ENCODE assay signal across 17 mouse cellular contexts in the genomic region with DNA sequence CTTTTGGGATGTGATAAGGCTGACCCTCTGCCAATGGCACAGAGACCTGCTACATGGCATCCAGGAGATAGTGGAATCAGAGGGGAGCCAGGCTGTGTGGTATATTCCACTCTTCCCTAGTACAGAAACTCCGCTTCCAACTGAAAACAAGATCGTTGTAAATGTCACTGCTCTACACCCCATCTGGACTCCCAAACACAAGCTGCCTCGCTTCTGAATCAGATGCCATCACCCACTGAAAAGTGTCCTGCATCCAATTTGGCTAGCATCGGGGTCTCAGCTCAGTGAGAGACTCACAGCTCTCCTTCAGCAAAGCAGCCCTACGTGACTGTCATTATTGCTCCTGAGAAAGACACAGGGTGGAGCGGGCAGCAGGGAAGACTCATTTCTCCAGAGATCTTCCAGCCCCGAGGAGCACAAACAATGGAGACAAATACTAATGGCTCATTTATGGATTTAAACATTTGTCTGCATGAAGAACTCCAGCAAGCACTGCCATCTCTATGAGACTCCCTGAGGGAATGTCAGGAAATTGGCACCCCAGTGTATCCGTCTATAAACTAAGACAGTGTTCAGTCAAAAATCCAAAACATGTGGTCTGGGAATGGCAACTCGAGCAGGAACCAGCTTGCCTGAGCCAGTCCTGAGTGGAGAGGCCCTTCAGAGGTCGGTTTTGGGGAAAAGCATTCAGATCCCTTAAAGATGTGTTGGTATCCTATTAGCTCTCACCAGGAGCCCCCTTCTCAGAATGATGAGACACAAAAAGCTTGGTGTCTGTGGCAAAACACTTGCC. TPM values are rescaled to one million over a fixed set of nuclear protein-coding genes. Genes with fewer than 3 reads are reported as not detected.
DNase-seq lines count a peak whose midpoint lies in the region; ATAC-seq and TF ChIP-seq lines count a peak whose summit lies in the region.
"Had no signal": no experiment of that assay in that cellular context is flagged by ENCODE, and none has a peak within 500 bp of the region (broad histone marks: within the 10 kb centered on the region; RNA-seq: fewer than 3 reads in every experiment).

No protein-coding gene starts in this region.

- no peak overlapping the region for H3K9ac ChIP-seq in intestine, postnatal 0 days (ENCODE audit: low read depth, low read length)
- H3K9ac ChIP-seq: heart, embryonic 12.5 days; midbrain, embryonic 13.5 days had no signal

- ATAC-seq in intestine, postnatal 0 days: no peak
- ATAC-seq: midbrain, embryonic 13.5 days had no signal

- no peaks in the 10 kb centered on the region for H3K27me3 ChIP-seq in cerebellum, adult 2 months (ENCODE audit: control insufficient read depth, insufficient read depth, low read length)
- H3K27me3 ChIP-seq in intestine, postnatal 0 days (replicated peaks; ENCODE audit: control insufficient read depth, insufficient read depth, low read length): no peaks in the 10 kb centered on the region
- H3K27me3 ChIP-seq: heart, embryonic 12.5 days; midbrain, embryonic 13.5 days had no signal

- intact Hi-C loops in left cerebral cortex, postnatal 36 days (cut with DNase I): no loop called here

- no peaks in the 10 kb centered on the region for H3K36me3 ChIP-seq in intestine, postnatal 0 days (ENCODE audit: control insufficient read depth, insufficient read depth)
- H3K36me3 ChIP-seq: heart, embryonic 12.5 days; midbrain, embryonic 13.5 days had no signal

- DNase-seq in cerebellum, adult 11-12 months: peak; percentile 62
- no peak for DNase-seq in cerebellum, postnatal 14 days
- DNase-seq in cerebellum, adult 2 months: peak; percentile 57 to 71
- DNase-seq in frontal cortex, postnatal 36 days (ENCODE audit: low spot score in 2 of 2): peak; percentile 53 to 71
- DNase-seq in left cerebral cortex, postnatal 36 days (ENCODE audit: low spot score in 2 of 2): peak; percentile 59 to 60
- no peak for DNase-seq in adrenal gland, postnatal 36 days
- no peak for DNase-seq in adrenal gland, adult 2 months
- DNase-seq: gastrocnemius, adult 2 months; thymus, postnatal 25 days had no signal

- TF ChIP-seq CTCF in cerebellum, adult 2 months (IDR thresholded peaks at IDR 0.05; ENCODE audit: borderline replicate concordance, insufficient read depth, low read depth, low read length): no peak
- no peak for TF ChIP-seq CTCF in intestine, postnatal 0 days (IDR thresholded peaks at IDR 0.05; ENCODE audit: low read depth)

- 21% methylated on average over 10 of the region's 10 CpGs for WGBS in cerebellum, adult 2 months
- WGBS in intestine, postnatal 0 days: 63% methylated on average over 10 of the region's 10 CpGs

- peaks cover 8% of the 10 kb centered on the region for H3K4me1 ChIP-seq in cerebellum, adult 2 months (ENCODE audit: control insufficient read depth, insufficient read depth, low read length)
- no peaks in the 10 kb centered on the region for H3K4me1 ChIP-seq in intestine, postnatal 0 days (replicated peaks; ENCODE audit: control insufficient read depth, insufficient read depth, low read length)
- H3K4me1 ChIP-seq: heart, embryonic 12.5 days; midbrain, embryonic 13.5 days had no signal

- TF ChIP-seq POLR2A in cerebellum, adult 2 months (IDR thresholded peaks at IDR 0.05; ENCODE audit: borderline replicate concordance, insufficient read depth, low read length): no peak

- no peak overlapping the region for H3K4me2 ChIP-seq in intestine, postnatal 0 days (replicated peaks; ENCODE audit: low read depth)
- H3K4me2 ChIP-seq: heart, embryonic 12.5 days; midbrain, embryonic 13.5 days had no signal

- H3K27ac ChIP-seq in cerebellum, adult 2 months (ENCODE audit: insufficient read depth, low read length): peak overlapping the region; percentile 26; the same call in 1 of the 2 replicates
- H3K27ac ChIP-seq in intestine, postnatal 0 days (ENCODE audit: low read depth, low read length): no peak overlapping the region
- H3K27ac ChIP-seq: gastrocnemius, adult 2 months; midbrain, embryonic 13.5 days had no signal

- H3K9me3 ChIP-seq in intestine, postnatal 0 days (ENCODE audit: control insufficient read depth): no peaks in the 10 kb centered on the region
- H3K9me3 ChIP-seq: heart, embryonic 12.5 days; midbrain, embryonic 13.5 days had no signal

- no peak overlapping the region for H3K4me3 ChIP-seq in cerebellum, adult 2 months (replicated peaks; ENCODE audit: insufficient read depth, low read depth, low read length)
- H3K4me3 ChIP-seq in intestine, postnatal 0 days (ENCODE audit: low read depth, low read length): no peak overlapping the region
- H3K4me3 ChIP-seq: gastrocnemius, adult 2 months; heart, embryonic 12.5 days; midbrain, embryonic 13.5 days had no signal

RNA-seq across cellular contexts. Expression of gene Mas1, which starts 28.3 kb away (rescaled TPM):
- polyA plus RNA-seq in cerebellum, adult 2 months (2012; rRNA removed): 0.25 and 0.44 TPM in 2 replicates
- 10 to 100 TPM; 27.4 to 35.8 TPM for total RNA-seq in left cerebral cortex, postnatal 36 days (2021)
- 0.10 and 0.16 TPM in 2 replicates for polyA plus RNA-seq in intestine, postnatal 0 days (2015; fragmentation: Nextera tagmentation; extraction: Ambion mirVana)
- total RNA-seq in adrenal gland, postnatal 36 days (2021): not detected
- total RNA-seq in adrenal gland, adult 2 months (2021): not detected
- not detected in 2 replicates for polyA plus RNA-seq in adrenal gland, adult 2 months (2012; rRNA removed)
- total RNA-seq: MEL had no signal
- polyA plus RNA-seq: midbrain, embryonic 13.5 days; spleen, adult 2 months had no signal

RNA-seq across cellular contexts. Expression of gene Mrgprh, which starts 36.2 kb away (rescaled TPM):
- polyA plus RNA-seq in cerebellum, adult 2 months (2012; rRNA removed): 0.51 and 0.62 TPM in 2 replicates
- under 1 TPM in 1 of 2 experiments, not detected in 1; 0.37 TPM for total RNA-seq in left cerebral cortex, postnatal 36 days (2021)
- not detected in 2 replicates for polyA plus RNA-seq in intestine, postnatal 0 days (2015; fragmentation: Nextera tagmentation; extraction: Ambion mirVana)
- total RNA-seq in adrenal gland, postnatal 36 days (2021): under 1 TPM; 0.17 to 0.20 TPM
- total RNA-seq in adrenal gland, adult 2 months (2021): under 1 TPM in 1 of 2 experiments, not detected in 1; 0.21 TPM
- 0.11 TPM in 1 of 2 replicates, not detected in the other for polyA plus RNA-seq in adrenal gland, adult 2 months (2012; rRNA removed)
- total RNA-seq: MEL had no signal
- polyA plus RNA-seq: heart, embryonic 12.5 days; limb, embryonic 11.5 days; lung, embryonic 16.5 days; midbrain, embryonic 13.5 days; neural tube, embryonic 14.5 days; spleen, adult 2 months had no signal

Comparison
In these comparisons a context has a peak if more than half of its experiments do, and no peak if none do; other contexts are left out.
1. DNase-seq: peak in cerebellum, adult 11-12 months (single experiment), cerebellum, adult 2 months (2 of 2), frontal cortex, postnatal 36 days (2 of 2) and left cerebral cortex, postnatal 36 days (2 of 2); none in cerebellum, postnatal 14 days (0 of 2), adrenal gland, postnatal 36 days (0 of 2) and adrenal gland, adult 2 months (single experiment).
2. RNA of gene Mas1, which starts 28.3 kb away (total RNA-seq): 27.4 to 35.8 TPM in left cerebral cortex, postnatal 36 days; not detected in adrenal gland, postnatal 36 days and not detected in adrenal gland, adult 2 months; every median in the first group is over 10 times any median in the second.